Mouse (Mus musculus): ENCODE data around the gene Rbm33.

DNA sequence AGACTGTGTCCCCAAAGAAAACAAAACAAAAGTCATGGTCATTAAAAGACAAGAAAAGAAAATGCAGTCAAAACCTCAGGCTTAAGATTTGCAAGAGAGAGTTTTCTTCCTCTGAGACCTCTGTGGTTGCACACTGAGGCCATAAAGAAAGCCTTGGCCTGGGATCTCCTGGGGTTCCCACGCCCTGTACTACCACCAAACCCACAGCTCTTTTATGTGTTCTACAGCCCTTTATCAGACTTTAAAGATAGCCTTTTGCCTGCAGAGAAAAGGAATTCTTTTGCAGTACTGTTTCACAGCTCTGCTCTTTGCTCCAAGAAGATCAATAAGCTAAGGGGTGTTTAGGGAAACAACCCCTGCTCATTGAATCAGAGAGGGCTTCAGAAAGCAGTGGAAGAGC lies 26.3 kb upstream of the Rbm33 start:
- no peak for TF ChIP-seq TAL1 (IDR thresholded peaks at IDR 0.05; ENCODE audit: low read length)
- no peak for TF ChIP-seq GATA1 (IDR thresholded peaks at IDR 0.05; ENCODE audit: low read length)
